9 mouse cellular contexts compared by ENCODE assay signal in genomic region chr12:79993821-79994571, GRCm38 (mm10).
A peak's percentile ranks its signal among the peaks of the same experiment; 100 is the strongest.
DNase-seq lines count a peak whose midpoint lies in the region; ATAC-seq lines count a peak whose summit lies in the region.
"Had no signal": no experiment of that assay in that cellular context is flagged by ENCODE, and none has a peak within 500 bp of the region (broad histone marks: within the 10 kb centered on the region; RNA-seq: fewer than 3 reads in every experiment).

No protein-coding gene starts in this region.

- WGBS in kidney, embryonic 16.5 days, result 30% methylated on average over 5 of the region's 5 CpGs
- WGBS in hindbrain, embryonic 15.5 days, result 70% methylated on average over 5 of the region's 5 CpGs

- no peaks in the 10 kb centered on the region for H3K36me3 ChIP-seq in kidney, embryonic 16.5 days (ENCODE audit: insufficient read depth, low read length)
- no peaks in the 10 kb centered on the region for H3K36me3 ChIP-seq in hindbrain, embryonic 15.5 days

- H3K27ac ChIP-seq in kidney, embryonic 16.5 days (ENCODE audit: low read length), result peak overlapping the region; percentile 95
- peak overlapping the region; percentile 42; the same call in 1 of the 2 replicates for H3K27ac ChIP-seq in hindbrain, embryonic 15.5 days (replicated peaks)

- H3K4me1 ChIP-seq in kidney, embryonic 16.5 days (ENCODE audit: insufficient read depth, low read length), result peaks cover 54% of the 10 kb centered on the region
- peaks cover 22% of the 10 kb centered on the region for H3K4me1 ChIP-seq in hindbrain, embryonic 15.5 days (replicated peaks)

- H3K4me2 ChIP-seq in kidney, embryonic 16.5 days (replicated peaks; ENCODE audit: low read depth, low read length), result no peak overlapping the region
- no peak overlapping the region for H3K4me2 ChIP-seq in hindbrain, embryonic 15.5 days

- H3K4me3 ChIP-seq in kidney, embryonic 16.5 days (ENCODE audit: low read length), result no peak overlapping the region
- no peak overlapping the region for H3K4me3 ChIP-seq in hindbrain, embryonic 15.5 days

- H3K9me3 ChIP-seq in kidney, embryonic 16.5 days (ENCODE audit: low read length), result no peaks in the 10 kb centered on the region
- no peaks in the 10 kb centered on the region for H3K9me3 ChIP-seq in hindbrain, embryonic 15.5 days

- no peak overlapping the region for H3K9ac ChIP-seq in kidney, embryonic 16.5 days (replicated peaks; ENCODE audit: low read length)
- H3K9ac ChIP-seq in hindbrain, embryonic 15.5 days, result no peak overlapping the region

- no peak for DNase-seq in kidney, adult 8-10 months
- peak; percentile 46 for DNase-seq in embryo, embryonic 9.5 days (ENCODE audit: extremely low spot score)
- DNase-seq in lung, postnatal 4 days, result peak; percentile 67 to 81
- DNase-seq in thymus, postnatal 0 days (ENCODE audit: low spot score), result no peak
- no peak for DNase-seq in B cell, adult 2 months
- DNase-seq in Muller cell, postnatal 12 days (ENCODE audit: inconsistent ontology term), result no peak

- no peaks in the 10 kb centered on the region for H3K27me3 ChIP-seq in kidney, embryonic 16.5 days (ENCODE audit: insufficient read depth, low read length)
- H3K27me3 ChIP-seq in hindbrain, embryonic 15.5 days, result no peaks in the 10 kb centered on the region
- H3K27me3 ChIP-seq: Patski had no signal

- ATAC-seq in kidney, embryonic 16.5 days (ENCODE audit: low FRiP score, low TSS enrichment), result peak; percentile 92
- no peak for ATAC-seq in hindbrain, embryonic 15.5 days (ENCODE audit: low FRiP score, low read depth)
- ATAC-seq: Patski had no signal

Comparison
In these comparisons a context has a peak if more than half of its experiments do, and no peak if none do; other contexts are left out.
1. DNase-seq: peak in embryo, embryonic 9.5 days (single experiment) and lung, postnatal 4 days (2 of 2); none in kidney, adult 8-10 months (0 of 2), thymus, postnatal 0 days (single experiment), B cell, adult 2 months (0 of 2) and Muller cell, postnatal 12 days (single experiment).